Mouse (Mus musculus) hindbrain, embryonic 10.5 days (tissue): ENCODE data around the gene Creb1. TPM values are rescaled to one million over a fixed set of nuclear protein-coding genes. Genes with fewer than 3 reads are reported as not detected.
A peak's percentile ranks its signal among the peaks of the same experiment; 100 is the strongest.
"Not testable (repeated sequence)": the region's sequence is repeated elsewhere in the genome, so short reads cannot be mapped to it uniquely, and the experiment has no call there.

Experiments
- DNase-seq: peaks from one replicate; pipeline ENCODE4 v3.0.0-alpha.2; 2017; ENCODE audit warnings: low spot score
- H3K27ac ChIP-seq: fragments of 300-500 bp; sonication (generic); 2 replicates; pipeline ENCODE4 v1.5.1; 2016; ENCODE audit warnings: mild to moderate bottlenecking, moderate library complexity
- H3K27me3 ChIP-seq: fragments of 300-500 bp; sonication (generic); 2 replicates; pipeline ENCODE4 v1.6.1; 2016; ENCODE audit warnings: mild to moderate bottlenecking; ENCODE audit not compliant: poor library complexity, insufficient read depth, severe bottlenecking
- H3K36me3 ChIP-seq: fragments of 300-500 bp; sonication (generic); 2 replicates; pipeline ENCODE4 v1.6.1; 2016; ENCODE audit warnings: mild to moderate bottlenecking, moderate library complexity
- H3K4me1 ChIP-seq: fragments of 300-500 bp; sonication (generic); replicated peaks from 2 replicates; pipeline ENCODE4 v1.6.1; 2016; ENCODE audit warnings: mild to moderate bottlenecking
- H3K4me3 ChIP-seq: fragments of 300-500 bp; sonication (generic); 2 replicates; pipeline ENCODE4 v1.5.1; 2016; ENCODE audit warnings: mild to moderate bottlenecking, moderate library complexity
- H3K9me3 ChIP-seq: fragments of 300-500 bp; sonication (generic); 2 replicates; pipeline ENCODE4 v1.6.1; 2016; ENCODE audit warnings: mild to moderate bottlenecking, moderate library complexity
- WGBS: fragments of 180-500 bp; shearing (Covaris S2); methylation state at CpG from one replicate; pipeline ENCODE4 v1.1.7; 2016; 5-methylcytosine and 5-hydroxymethylcytosine counted together
- polyA plus RNA-seq: library from polyadenylated mRNA; unstranded; fragments of >200 nt; fragmentation: Nextera tagmentation; extraction: Ambion mirVana; gene quantifications from 2 replicates; pipeline ENCODE4 v1.2.1, GENCODE M21; 2016

The Creb1 gene
- polyA plus RNA-seq, 1 experiment from 2014 or later, result 38.9 TPM

- Histone ChIP-seq H3K4me3 (no peak overlapping the region), H3K36me3 (peaks cover 84% of the 10 kb centered on the region), H3K27me3 (no peaks in the 10 kb centered on the region), H3K4me1 (no peaks in the 10 kb centered on the region), H3K27ac (no peak overlapping the region), H3K9me3 (no peaks in the 10 kb centered on the region)
- no peak for DNase-seq
Observed at GRCm38 (mm10) chr1:64568206-64568605, 35.8 kb downstream of the Creb1 start.

GRCm38 (mm10) chr1:64576022-64576421 is 43.6 kb downstream of the Creb1 start:
- Histone ChIP-seq H3K27ac (no peak overlapping the region), H3K27me3 (no peaks in the 10 kb centered on the region), H3K36me3 (peaks cover 91% of the 10 kb centered on the region), H3K4me1 (no peaks in the 10 kb centered on the region), H3K9me3 (no peaks in the 10 kb centered on the region), H3K4me3 (no peak overlapping the region)
- 87% methylated on average over 7 of the region's 7 CpGs for WGBS
- no peak for DNase-seq

GRCm38 (mm10) chr1:64576732-64577131 is 44.3 kb downstream of the Creb1 start:
- WGBS, result 69% methylated on average over 2 of the region's 2 CpGs
- no peak for DNase-seq
- no peak overlapping the region for H3K4me3 ChIP-seq
- peaks cover 91% of the 10 kb centered on the region for H3K36me3 ChIP-seq
- H3K27ac ChIP-seq, result no peak overlapping the region
- no peaks in the 10 kb centered on the region for H3K27me3 ChIP-seq
- no peaks in the 10 kb centered on the region for H3K9me3 ChIP-seq
- H3K4me1 ChIP-seq, result no peaks in the 10 kb centered on the region

GRCm38 (mm10) chr1:64577911-64578310 is 45.5 kb downstream of the Creb1 start:
- H3K27me3 ChIP-seq, H3K4me1 ChIP-seq, H3K27ac ChIP-seq, H3K4me3 ChIP-seq, H3K9me3 ChIP-seq: not testable (repeated sequence)
- DNase-seq, result peak; percentile 13
- WGBS, result 49% methylated on average over 9 of the region's 9 CpGs
- peaks cover 91% of the 10 kb centered on the region for H3K36me3 ChIP-seq

DNA sequence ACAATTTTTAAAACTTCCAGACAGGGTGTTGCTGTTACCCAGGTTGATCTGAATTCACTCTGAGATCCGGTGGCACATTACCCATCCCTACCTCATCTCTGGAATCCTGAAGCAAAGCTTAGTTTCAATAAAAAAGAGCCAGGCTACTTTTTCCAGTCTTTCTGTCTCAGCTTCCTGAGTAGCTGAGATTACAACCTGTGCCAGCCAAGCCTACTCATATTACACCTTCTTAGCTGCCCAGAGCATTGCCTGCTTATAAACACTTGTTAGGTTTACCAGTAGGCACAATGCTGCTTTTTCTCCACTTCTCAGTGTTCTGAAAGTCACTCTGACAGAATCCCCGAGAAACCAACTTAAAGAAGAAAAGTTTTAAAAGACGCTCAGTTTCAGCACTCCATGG is 46.4 kb downstream of the Creb1 start:
- H3K27me3 ChIP-seq, result no peaks in the 10 kb centered on the region
- H3K4me1 ChIP-seq, result no peaks in the 10 kb centered on the region
- no peaks in the 10 kb centered on the region for H3K9me3 ChIP-seq
- H3K27ac ChIP-seq, result no peak overlapping the region
- H3K4me3 ChIP-seq, result no peak overlapping the region
- H3K36me3 ChIP-seq, result peaks cover 85% of the 10 kb centered on the region
- DNase-seq, result no peak
- WGBS, result 97% methylated on average over 3 of the region's 3 CpGs

DNA sequence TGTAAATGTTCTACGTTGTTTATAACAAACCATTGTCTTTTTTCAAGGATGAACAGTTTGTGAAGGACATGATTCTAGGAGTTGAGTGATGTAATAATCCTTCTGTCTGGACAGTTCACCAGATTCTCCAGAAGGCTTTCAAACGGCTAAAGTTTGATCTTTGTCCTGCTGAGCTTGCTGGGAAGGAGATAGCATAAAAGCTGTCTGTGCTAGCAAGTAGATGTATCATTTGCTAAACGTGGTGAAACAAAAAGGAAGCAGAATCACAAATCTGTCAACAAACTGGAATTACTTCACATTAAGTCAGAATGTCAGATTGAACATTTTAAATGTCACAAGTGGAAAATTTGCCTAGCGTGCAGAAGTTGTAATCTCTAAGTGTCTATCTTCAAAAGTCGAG is 66.5 kb downstream of the Creb1 start:
- no peak for DNase-seq
- H3K27me3 ChIP-seq, result no peaks in the 10 kb centered on the region
- H3K4me1 ChIP-seq, result no peaks in the 10 kb centered on the region
- no peak overlapping the region for H3K27ac ChIP-seq
- 80% methylated on average over 5 of the region's 5 CpGs for WGBS
- no peak overlapping the region for H3K4me3 ChIP-seq
- no peaks in the 10 kb centered on the region for H3K9me3 ChIP-seq
- peaks cover 80% of the 10 kb centered on the region for H3K36me3 ChIP-seq

DNA sequence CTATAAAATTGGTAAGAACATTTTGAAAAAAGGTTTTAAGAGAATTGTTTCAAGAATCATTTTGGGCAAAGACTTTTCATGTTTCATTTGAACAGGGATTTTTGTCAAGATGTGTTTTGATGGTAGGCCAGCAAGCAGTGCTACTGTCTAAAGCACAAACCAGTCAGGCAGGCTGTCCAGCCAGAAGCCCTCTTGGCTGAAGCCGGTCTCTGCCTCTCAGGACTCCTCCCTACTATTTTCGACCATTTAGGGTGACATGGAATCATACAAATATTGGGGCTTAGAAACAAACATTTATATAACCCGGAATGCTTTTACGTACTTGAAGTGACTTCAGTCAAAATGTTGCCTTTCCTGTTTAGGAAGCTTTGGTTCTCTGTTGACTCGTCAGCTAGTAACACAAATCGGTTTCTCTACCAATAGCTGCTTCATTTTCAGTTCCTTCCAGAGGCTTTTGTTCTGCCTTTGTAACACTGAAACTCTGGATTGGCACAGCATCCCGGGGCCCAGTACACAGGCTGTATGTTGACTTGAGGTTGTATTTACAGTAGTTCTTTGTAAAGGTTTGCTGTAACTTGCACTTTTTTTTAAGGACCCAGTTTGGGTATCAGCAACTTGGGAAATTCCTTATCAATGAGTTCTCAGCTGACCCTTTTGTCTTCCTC is 68.1 kb downstream of the Creb1 start:
- 94% methylated on average over 7 of the region's 7 CpGs for whole genome bisulfite sequencing
- Histone ChIP-seq H3K27ac (no peak overlapping the region), H3K27me3 (no peaks in the 10 kb centered on the region), H3K36me3 (peaks cover 83% of the 10 kb centered on the region), H3K9me3 (no peaks in the 10 kb centered on the region), H3K4me1 (no peaks in the 10 kb centered on the region), H3K4me3 (no peak overlapping the region)
- DNase-seq, result no peak

GRCm38 (mm10) chr1:64601242-64601842 is 68.9 kb downstream of the Creb1 start:
- Histone ChIP-seq H3K9me3 (no peaks in the 10 kb centered on the region), H3K4me1 (no peaks in the 10 kb centered on the region), H3K27ac (no peak overlapping the region), H3K4me3 (no peak overlapping the region), H3K27me3 (no peaks in the 10 kb centered on the region), H3K36me3 (peaks cover 84% of the 10 kb centered on the region)
- DNase-seq, result no peak
- WGBS, result 94% methylated on average over 6 of the region's 6 CpGs

GRCm38 (mm10) chr1:64603381-64603780 is 70.9 kb downstream of the Creb1 start:
- Histone ChIP-seq H3K4me3 (no peak overlapping the region), H3K36me3 (peaks cover 83% of the 10 kb centered on the region), H3K4me1 (no peaks in the 10 kb centered on the region), H3K27me3 (no peaks in the 10 kb centered on the region), H3K27ac (no peak overlapping the region), H3K9me3 (no peaks in the 10 kb centered on the region)
- WGBS, result 96% methylated on average over 5 of the region's 5 CpGs
- no peak for DNase-seq

DNA sequence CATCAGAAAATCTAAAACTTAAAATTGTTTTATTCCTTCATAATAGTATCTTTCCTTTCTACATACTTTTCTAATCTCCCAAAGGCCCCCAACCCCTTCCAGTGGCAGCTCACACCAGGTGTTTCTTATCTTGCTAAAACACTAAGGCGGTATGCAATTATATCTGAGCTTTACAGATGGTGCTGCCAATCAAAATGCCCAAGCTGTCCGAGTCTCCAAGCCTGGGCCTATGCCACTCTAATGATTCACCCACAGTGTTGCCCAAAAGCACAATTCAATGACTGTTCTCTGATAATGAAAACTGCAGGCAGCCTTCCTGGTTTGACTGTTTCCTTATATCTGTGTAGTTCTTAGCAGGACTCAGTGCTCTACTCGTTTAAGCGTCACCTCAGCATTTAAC is 76.7 kb downstream of the Creb1 start:
- peaks cover 84% of the 10 kb centered on the region for H3K36me3 ChIP-seq
- H3K9me3 ChIP-seq, result no peaks in the 10 kb centered on the region
- no peak overlapping the region for H3K4me3 ChIP-seq
- H3K27ac ChIP-seq, result no peak overlapping the region
- no peaks in the 10 kb centered on the region for H3K27me3 ChIP-seq
- WGBS, result 91% methylated on average over 4 of the region's 4 CpGs
- no peaks in the 10 kb centered on the region for H3K4me1 ChIP-seq
- DNase-seq, result no peak

- no peak for DNase-seq
- H3K27ac ChIP-seq, result no peak overlapping the region
- peaks cover 2% of the 10 kb centered on the region; the same call in 1 of the 2 replicates for H3K4me1 ChIP-seq
- H3K9me3 ChIP-seq, result no peaks in the 10 kb centered on the region
- 93% methylated on average over 9 of the region's 9 CpGs for WGBS
- H3K4me3 ChIP-seq, result no peak overlapping the region
- peaks cover 84% of the 10 kb centered on the region for H3K36me3 ChIP-seq
- H3K27me3 ChIP-seq, result no peaks in the 10 kb centered on the region
Observed at GRCm38 (mm10) chr1:64609976-64610375, 77.5 kb downstream of the Creb1 start.

DNA sequence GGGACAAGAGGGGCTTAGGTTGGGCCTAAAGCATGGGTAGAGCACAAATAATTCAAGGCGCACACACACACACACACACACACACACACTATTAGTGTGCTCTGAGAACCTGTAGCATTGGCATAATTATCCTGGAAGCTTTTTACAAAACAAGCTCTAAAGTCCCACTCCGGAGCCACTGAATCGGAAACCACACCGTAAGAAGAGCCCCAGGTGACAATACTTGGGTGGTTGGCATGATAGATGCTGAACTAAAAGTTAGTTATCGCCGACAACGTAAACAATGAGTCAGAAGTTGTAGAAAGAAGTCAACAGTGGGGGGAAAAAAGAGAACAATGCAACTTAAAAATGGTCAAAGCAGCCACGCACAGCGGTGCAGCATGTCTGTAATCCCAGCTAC is 81.9 kb downstream of the Creb1 start:
- no peak overlapping the region for H3K4me3 ChIP-seq
- 88% methylated on average over 9 of the region's 9 CpGs for WGBS
- no peak for DNase-seq

DNA sequence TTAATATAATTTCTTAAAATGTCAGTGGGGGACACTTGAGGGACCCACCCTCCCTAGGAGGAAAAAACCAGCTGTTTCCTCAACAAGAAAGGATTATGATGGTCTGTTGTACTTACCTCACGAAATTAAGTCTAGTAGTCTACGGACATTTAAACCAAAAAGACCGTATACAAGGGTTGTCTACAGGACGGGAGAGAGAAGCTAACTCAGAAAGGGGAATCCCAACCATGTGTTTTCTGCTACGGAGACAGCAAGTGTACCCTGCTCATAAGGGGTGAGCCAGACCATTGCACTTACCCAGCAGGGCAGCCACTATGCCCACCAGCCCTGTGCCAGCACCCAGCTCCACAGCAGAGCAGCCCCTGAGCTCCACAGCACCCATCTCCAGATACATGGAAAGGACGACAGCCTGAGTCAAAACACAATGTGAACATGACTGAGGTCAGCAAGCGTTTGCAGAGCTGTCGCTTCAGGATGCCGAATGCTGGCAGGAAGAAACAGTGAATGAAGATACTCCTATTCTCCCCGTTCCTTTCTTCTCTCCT is 82.4 kb downstream of the Creb1 start:
- Histone ChIP-seq H3K4me1 (peaks cover 28% of the 10 kb centered on the region), H3K27ac (no peak overlapping the region), H3K4me3 (no peak overlapping the region), H3K27me3 (no peaks in the 10 kb centered on the region), H3K36me3 (peaks cover 41% of the 10 kb centered on the region), H3K9me3 (no peaks in the 10 kb centered on the region)
- WGBS, result 83% methylated on average over 10 of the region's 10 CpGs
- DNase-seq, result no peak

More for the DNA sequence above, 81.9 kb downstream of the Creb1 start:
- no peaks in the 10 kb centered on the region for H3K9me3 ChIP-seq
- H3K27ac ChIP-seq, result no peak overlapping the region
- H3K27me3 ChIP-seq, result no peaks in the 10 kb centered on the region
- peaks cover 28% of the 10 kb centered on the region for H3K4me1 ChIP-seq
- peaks cover 47% of the 10 kb centered on the region for H3K36me3 ChIP-seq
